Mouse (Mus musculus) limb, embryonic 14.5 days (tissue): ENCODE measurements at regions not wholly inside any gene's neighbourhood (a gene's known extent, or its start where the extent isn't known, plus 50 kb on each side); places are given as distances from the start of the nearest gene placed in this dataset.

Source experiments
- ATAC-seq: fragments of 200-750 bp; cut with Nextera tagmentation; 2 replicates; pipeline ENCODE4 v1.8.0; 2017; ENCODE audit warnings: low read depth, moderate number of reproducible peaks, moderate TSS enrichment; ENCODE audit not compliant: low FRiP score
- DNase-seq: peaks from one replicate; pipeline ENCODE4 v3.0.0-alpha.2; 2015; ENCODE audit warnings: low spot score
- H3K27ac ChIP-seq: fragments of 300-500 bp; sonication (generic); replicated peaks from 2 replicates; pipeline ENCODE4 v1.5.1; 2014; ENCODE audit warnings: low read depth, mild to moderate bottlenecking, low read length, moderate library complexity, mixed read lengths
- H3K27me3 ChIP-seq: fragments of 300-500 bp; sonication (generic); 2 replicates; pipeline ENCODE4 v1.6.1; 2014; ENCODE audit warnings: low read length, mixed read lengths; ENCODE audit not compliant: control insufficient read depth, insufficient read depth
- H3K36me3 ChIP-seq: fragments of 300-500 bp; sonication (generic); 2 replicates; pipeline ENCODE4 v1.6.1; 2014; ENCODE audit warnings: mild to moderate bottlenecking, low read length, moderate library complexity, mixed read lengths; ENCODE audit not compliant: control insufficient read depth, insufficient read depth
- H3K4me1 ChIP-seq: fragments of 300-500 bp; sonication (generic); 2 replicates; pipeline ENCODE4 v1.6.1; 2014; ENCODE audit warnings: antibody characterized with exemption, low read length, mixed read lengths; ENCODE audit not compliant: control insufficient read depth, insufficient read depth
- H3K4me2 ChIP-seq: fragments of 300-500 bp; sonication (generic); replicated peaks from 2 replicates; pipeline ENCODE4 v1.6.1; 2014; ENCODE audit warnings: low read depth, mild to moderate bottlenecking, low read length, moderate library complexity; ENCODE audit not compliant: severe bottlenecking
- H3K4me3 ChIP-seq: fragments of 300-500 bp; sonication (generic); replicated peaks from 2 replicates; pipeline ENCODE4 v1.5.1; 2014; ENCODE audit warnings: low read length
- H3K9ac ChIP-seq: fragments of 300-500 bp; sonication (generic); 2 replicates; pipeline ENCODE4 v1.6.1; 2014; ENCODE audit warnings: mild to moderate bottlenecking, low read depth, low read length, moderate library complexity; ENCODE audit not compliant: severe bottlenecking
- H3K9me3 ChIP-seq: fragments of 300-500 bp; sonication (generic); 2 replicates; pipeline ENCODE4 v1.6.1; 2016; ENCODE audit warnings: low read length; ENCODE audit not compliant: control insufficient read depth
- POLR2A ChIP-seq: fragments of 200-500 bp; IDR thresholded peaks from 2 replicates; pipeline ENCODE4 v1.8.0; 2012; ENCODE audit warnings: inconsistent platforms, mild to moderate bottlenecking, moderate library complexity, borderline replicate concordance; ENCODE audit not compliant: insufficient read depth, insufficient read length; ENCODE audit errors: extremely low read depth
- WGBS: fragments of 180-500 bp; shearing (Covaris S2); extraction: QIAGEN DNeasy Blood & Tissue Kit; methylation state at CpG from one replicate; pipeline ENCODE4 v1.1.7; 2014; 5-methylcytosine and 5-hydroxymethylcytosine counted together

GRCm38 (mm10) chr2:172727576-172727975 lies 178.2 kb downstream of the Tfap2c start:
- Histone ChIP-seq H3K4me2 (peak overlapping the region; percentile 86), H3K4me1 (peaks cover 13% of the 10 kb centered on the region), H3K9me3 (no peaks in the 10 kb centered on the region), H3K36me3 (no peaks in the 10 kb centered on the region), H3K9ac (no peak overlapping the region), H3K4me3 (peak overlapping the region; percentile 36; the same call in 1 of the 2 replicates), H3K27me3 (peaks cover 56% of the 10 kb centered on the region), H3K27ac (no peak overlapping the region)
- 13% methylated on average over 10 of the region's 10 CpGs for WGBS
- no peak for TF ChIP-seq POLR2A
- ATAC-seq (no peak), DNase-seq (no peak)

- DNase-seq (peak; percentile 57), ATAC-seq (peak; percentile 51; the same call in 1 of the 2 replicates)
- H3K4me2 ChIP-seq: peak overlapping the region; percentile 86
- no peak overlapping the region for H3K27ac ChIP-seq
- no peak overlapping the region for H3K9ac ChIP-seq
- under 1% methylated on average over 52 of the region's 53 CpGs for WGBS
- H3K27me3 ChIP-seq: peaks cover 63% of the 10 kb centered on the region
- H3K36me3 ChIP-seq: no peaks in the 10 kb centered on the region
- H3K9me3 ChIP-seq: no peaks in the 10 kb centered on the region
- no peak for TF ChIP-seq POLR2A
- peak overlapping the region; percentile 36 for H3K4me3 ChIP-seq
- peaks cover 14% of the 10 kb centered on the region for H3K4me1 ChIP-seq
Measured at GRCm38 (mm10) chr2:172728240-172728821, 178.9 kb downstream of the Tfap2c start.

- DNase-seq (no peak), ATAC-seq (no peak)
- 45% methylated on average over 4 of the region's 4 CpGs for WGBS
- Histone ChIP-seq H3K27ac (no peak overlapping the region), H3K27me3 (peaks cover 69% of the 10 kb centered on the region), H3K9me3 (no peaks in the 10 kb centered on the region), H3K36me3 (no peaks in the 10 kb centered on the region), H3K4me1 (peaks cover 14% of the 10 kb centered on the region), H3K4me2 (no peak overlapping the region), H3K4me3 (no peak overlapping the region), H3K9ac (no peak overlapping the region)
- no peak for TF ChIP-seq POLR2A
Measured at GRCm38 (mm10) chr2:172729151-172729550, 179.8 kb downstream of the Tfap2c start.

- Histone ChIP-seq H3K4me3 (no peak overlapping the region), H3K9me3 (no peaks in the 10 kb centered on the region), H3K27me3 (peaks cover 69% of the 10 kb centered on the region), H3K36me3 (no peaks in the 10 kb centered on the region), H3K4me2 (no peak overlapping the region), H3K4me1 (peaks cover 14% of the 10 kb centered on the region), H3K27ac (no peak overlapping the region), H3K9ac (no peak overlapping the region)
- no peak for ATAC-seq
- TF ChIP-seq POLR2A: no peak
- no peak for DNase-seq
- 72% methylated on average over 9 of the region's 9 CpGs for WGBS
Measured at GRCm38 (mm10) chr2:172729741-172730140, 180.3 kb downstream of the Tfap2c start.

- no peak for TF ChIP-seq POLR2A
- Histone ChIP-seq H3K9me3 (no peaks in the 10 kb centered on the region), H3K27ac (no peak overlapping the region), H3K9ac (no peak overlapping the region), H3K36me3 (no peaks in the 10 kb centered on the region), H3K4me3 (peak overlapping the region; percentile 15), H3K27me3 (peaks cover 68% of the 10 kb centered on the region), H3K4me1 (peaks cover 14% of the 10 kb centered on the region), H3K4me2 (peak overlapping the region; percentile 20; the same call in 1 of the 2 replicates)
- WGBS: 2% methylated on average over 18 of the region's 18 CpGs
- no peak for DNase-seq
- peak; percentile 56; the same call in 1 of the 2 replicates for ATAC-seq
Measured at GRCm38 (mm10) chr2:172731408-172731807, 182.0 kb downstream of the Tfap2c start.
